Mouse (Mus musculus) CH12.LX (cell line): Measurements from ENCODE around the gene Actr2. TPM values are rescaled to one million over a fixed set of nuclear protein-coding genes. Genes with fewer than 3 reads are reported as not detected.

Experiments used
- DNase-seq: peaks from one replicate; pipeline ENCODE4 v3.0.0-alpha.2; 2013; ENCODE audit errors: extremely low read depth
- H3K27ac ChIP-seq: 2 replicates; pipeline ENCODE4 v1.5.1; 2012; ENCODE audit warnings: low read depth, mild to moderate bottlenecking, control low read depth, moderate library complexity; ENCODE audit not compliant: insufficient read depth
- H3K27me3 ChIP-seq: replicated peaks from 2 replicates; pipeline ENCODE3; 2012; ENCODE audit warnings: inconsistent platforms
- H3K36me3 ChIP-seq, 2 experiments: replicated peaks in 1 of 2; 2 replicates each; pipeline versions ENCODE3 to v1.6.1; 2012; ENCODE audit warnings: inconsistent platforms in 1 of 2, low read length in 1 of 2, mild to moderate bottlenecking in 1 of 2, mixed read lengths in 1 of 2, moderate library complexity in 1 of 2; ENCODE audit not compliant: control insufficient read depth in 1 of 2, insufficient read depth in 1 of 2
- H3K4me1 ChIP-seq, 2 experiments: 2 replicates each; pipeline ENCODE4 v1.6.1; 2012; ENCODE audit warnings: inconsistent platforms in 1 of 2, moderate library complexity in 1 of 2; ENCODE audit not compliant: insufficient read depth in 2 of 2, control insufficient read depth in 1 of 2
- H3K4me2 ChIP-seq: 2 replicates; pipeline ENCODE4 v1.6.1; 2012; ENCODE audit warnings: low read depth, mild to moderate bottlenecking, control low read depth; ENCODE audit not compliant: poor library complexity, insufficient read depth, severe bottlenecking
- H3K4me3 ChIP-seq, 3 experiments: fragments of 150-350 bp in 1 of 3; sonication (generic) in 1 of 3; replicated peaks in 1 of 3; 2 replicates each; pipeline versions ENCODE3 to v1.5.1; 2011 to 2012; ENCODE audit warnings: low read depth in 2 of 3, low read length in 2 of 3, mild to moderate bottlenecking in 2 of 3, moderate library complexity in 2 of 3, control low read depth in 1 of 3, improper control_type of control experiment in 1 of 3, inconsistent platforms in 1 of 3, mixed read lengths in 1 of 3; ENCODE audit not compliant: poor library complexity in 1 of 3
- H3K79me2 ChIP-seq: replicated peaks from 2 replicates; pipeline ENCODE4 v1.6.1; 2012; ENCODE audit warnings: mild to moderate bottlenecking, moderate library complexity; ENCODE audit not compliant: control insufficient read depth, poor library complexity, insufficient read depth, severe bottlenecking; ENCODE audit errors: extremely low read depth
- H3K9ac ChIP-seq: 2 replicates; pipeline ENCODE4 v1.6.1; 2012; ENCODE audit warnings: low read depth, mild to moderate bottlenecking, control low read depth, moderate library complexity; ENCODE audit not compliant: insufficient read depth
- H3K9me3 ChIP-seq: replicated peaks from 2 replicates; pipeline ENCODE3; 2012; ENCODE audit warnings: low read length, inconsistent platforms, mixed read lengths
- CHD2 ChIP-seq: IDR thresholded peaks from 2 replicates; pipeline ENCODE4 v1.6.1; 2011; ENCODE audit warnings: low read length, improper control_type of control experiment
- CTCF ChIP-seq, 2 experiments: IDR thresholded peaks in 1 of 2; conservative IDR thresholded peaks in 1 of 2; 2 replicates each; pipeline ENCODE4 v1.5.1; 2011 to 2012; ENCODE audit warnings: low read depth in 2 of 2, low read length in 2 of 2, improper control_type of control experiment in 1 of 2, inconsistent platforms in 1 of 2, mild to moderate bottlenecking in 1 of 2, moderate library complexity in 1 of 2
- GABPA ChIP-seq: IDR thresholded peaks from 2 replicates; pipeline ENCODE4 v1.6.1; 2012; ENCODE audit warnings: low read depth, low read length, improper control_type of control experiment, inconsistent platforms; ENCODE audit not compliant: insufficient replicate concordance
- MAX ChIP-seq: IDR thresholded peaks from 2 replicates; pipeline ENCODE4 v1.6.1; 2011; ENCODE audit warnings: low read length, improper control_type of control experiment
- MEF2A ChIP-seq: IDR thresholded peaks from 2 replicates; pipeline ENCODE4 v1.6.1; 2014; ENCODE audit warnings: low read depth, mild to moderate bottlenecking, inconsistent platforms, low read length, improper control_type of control experiment, borderline replicate concordance
- MXI1 ChIP-seq: IDR thresholded peaks from 2 replicates; pipeline ENCODE4 v1.6.1; 2011; ENCODE audit warnings: mild to moderate bottlenecking, low read depth, low read length, improper control_type of control experiment
- POLR2AphosphoS2 ChIP-seq: IDR thresholded peaks from 2 replicates; pipeline ENCODE4 v1.6.1; 2011; ENCODE audit warnings: low read depth, low read length, improper control_type of control experiment
- RAD21 ChIP-seq: IDR thresholded peaks from 2 replicates; pipeline ENCODE4 v1.6.1; 2011; ENCODE audit warnings: low read depth, mild to moderate bottlenecking, low read length, improper control_type of control experiment, moderate library complexity
- SMC3 ChIP-seq: IDR thresholded peaks from 2 replicates; pipeline ENCODE4 v1.6.1; 2011; ENCODE audit warnings: low read depth, low read length, improper control_type of control experiment
- TCF12 ChIP-seq: IDR thresholded peaks from 2 replicates; pipeline ENCODE4 v1.6.1; 2014; ENCODE audit warnings: low read depth, mild to moderate bottlenecking, inconsistent platforms, low read length, improper control_type of control experiment
- ZC3H11A ChIP-seq: IDR thresholded peaks from 2 replicates; pipeline ENCODE4 v1.6.1; 2012; ENCODE audit warnings: low read depth, mild to moderate bottlenecking, inconsistent platforms, low read length, improper control_type of control experiment
- dilution Hi-C: fragments of 300-500 bp; cut with MboI; formaldehyde crosslinking; loops from 2 replicates; pipeline ENCODE4 v1.14.3; 2020; ENCODE audit warnings: low sequenced_read_pairs; ENCODE audit not compliant: extremely low pct_unique_long_range_greater_than_20kb, extremely low pct_ligation_motif_present
- in situ Hi-C: fragments of 300-500 bp; cut with MboI; formaldehyde crosslinking; loops from 3 replicates; pipeline ENCODE4 v1.14.3; 2019; ENCODE audit warnings: low sequenced_read_pairs, low pct_ligation_motif_present, low pct_unique_long_range_greater_than_20kb, mixed read lengths
- polyA plus RNA-seq: library from polyadenylated mRNA; unstranded; fragments of >175 nt; gene quantifications from 2 replicates; pipeline ENCODE4 v1.2.1, GENCODE M21; 2012; ENCODE audit warnings: low read depth; ENCODE audit not compliant: insufficient read length
- total RNA-seq, 2 experiments: library from RNA; depleted of rRNA; stranded (reverse); fragments of 300-350 nt in 1 of 2; fragments of >200 nt in 1 of 2; gene quantifications; 2 replicates each; pipeline ENCODE4 v1.2.3; 2012 to 2014

The Actr2 gene
- total and polyA plus RNA-seq, 3 experiments, result 141 to 327 (median 189) TPM

DNA sequence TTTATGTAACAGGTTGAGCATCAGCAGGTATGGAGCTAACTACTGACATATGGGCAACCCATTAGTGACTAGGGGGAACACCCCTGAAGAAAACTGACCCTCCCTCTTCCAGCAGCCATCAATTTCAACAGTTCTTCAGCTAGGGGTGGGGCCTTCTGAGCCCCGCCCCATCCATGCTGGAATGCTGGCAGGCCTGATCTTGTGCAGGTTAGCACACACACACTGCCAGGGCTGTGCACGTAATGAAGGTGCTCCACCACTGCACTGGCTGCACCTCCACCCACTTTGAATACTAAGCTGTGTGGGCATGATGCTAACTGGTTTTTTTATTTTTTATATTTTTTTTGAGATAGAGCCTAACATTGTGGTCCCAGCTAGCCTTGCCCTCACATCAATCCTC lies 55.3 kb downstream of the Actr2 start:
- TF ChIP-seq GABPA (no peak), TCF12 (no peak), ZC3H11A (no peak), MEF2A (no peak)
- no peak overlapping the region for H3K27ac ChIP-seq
- in situ Hi-C loops (no loop called here), dilution Hi-C loops (no loop called here)
- H3K27me3 ChIP-seq, result no peaks in the 10 kb centered on the region
- H3K4me1 ChIP-seq, result peaks cover 0 to 12% of the 10 kb centered on the region in 2 experiments; a peak in 2 of 4 replicates
- H3K79me2 ChIP-seq, result no peaks in the 10 kb centered on the region
- peaks cover 49 to 67% of the 10 kb centered on the region in 2 experiments for H3K36me3 ChIP-seq
- H3K9ac ChIP-seq, result no peak overlapping the region
- no peak for DNase-seq
- no peak overlapping the region for H3K4me3 ChIP-seq
- H3K9me3 ChIP-seq, result no peaks in the 10 kb centered on the region
- H3K4me2 ChIP-seq, result no peak overlapping the region

DNA sequence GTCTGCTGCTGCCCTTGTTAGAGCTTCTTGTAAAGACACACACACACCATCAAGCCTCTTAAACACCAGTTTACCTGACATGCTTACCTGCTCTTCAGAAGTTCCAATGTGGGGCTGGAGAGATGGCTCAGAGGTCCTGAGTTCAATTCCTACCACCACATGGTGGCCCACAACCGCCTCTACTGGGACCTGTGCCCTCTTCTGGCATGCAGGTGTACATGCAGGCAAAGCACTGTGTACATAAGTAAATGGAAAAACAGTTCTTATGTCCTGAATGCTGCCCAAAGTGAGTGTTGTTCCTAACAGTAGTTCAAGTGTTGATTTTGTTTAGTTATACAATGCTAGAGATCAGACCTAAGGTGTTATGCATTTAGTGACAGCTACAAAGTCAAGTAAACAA lies 56.5 kb downstream of the Actr2 start:
- H3K9me3 ChIP-seq, result no peaks in the 10 kb centered on the region
- no peak for DNase-seq
- H3K27ac ChIP-seq, result no peak overlapping the region
- TF ChIP-seq SMC3 (peak; percentile 46), POLR2AphosphoS2 (peak; percentile 31; the same call in 1 of the 2 replicates), MXI1 (no peak), MAX (0 out of 2 replicates have a peak, but pooled peaks have one; percentile 23), CTCF (conservative IDR thresholded peaks at IDR 0.05 in 1 of 2, IDR thresholded peaks at IDR 0.05 in 1 of 2; ENCODE audit: low read depth in 2 of 2, low read length in 2 of 2) (peak; percentile 10 to 45; a peak in 2 of 4 replicates)
- no peaks in the 10 kb centered on the region for H3K79me2 ChIP-seq
- in situ Hi-C loops, result no loop called here
- H3K36me3 ChIP-seq, result peaks cover 44 to 61% of the 10 kb centered on the region in 2 experiments
- peaks cover 0 to 19% of the 10 kb centered on the region in 2 experiments; a peak in 2 of 4 replicates for H3K4me1 ChIP-seq
- dilution Hi-C loops, result no loop called here
- no peak overlapping the region for H3K4me3 ChIP-seq
- no peak overlapping the region for H3K9ac ChIP-seq
- no peak overlapping the region for H3K4me2 ChIP-seq
- no peaks in the 10 kb centered on the region for H3K27me3 ChIP-seq

DNA sequence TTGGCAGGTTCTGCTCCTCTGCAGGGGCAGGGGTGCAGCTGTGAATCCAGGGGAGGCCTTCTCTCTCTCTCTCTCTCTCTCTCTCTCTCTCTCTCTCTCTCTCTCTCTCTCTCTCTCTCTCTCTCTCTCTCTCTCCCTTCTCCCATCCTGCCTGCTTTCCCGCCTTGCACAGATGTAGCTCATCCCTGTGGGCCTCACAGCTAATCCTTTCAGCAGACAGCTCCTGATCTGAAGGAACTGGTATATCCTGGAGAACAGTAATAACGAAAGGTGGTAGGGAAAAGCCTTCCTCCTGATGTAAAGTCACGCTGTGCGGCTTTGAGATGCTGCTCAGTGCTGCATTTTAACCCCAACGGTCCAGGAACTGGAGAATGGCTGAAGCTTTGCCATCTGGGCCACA lies 58.1 kb downstream of the Actr2 start:
- dilution Hi-C loops, result no loop called here
- H3K4me1 ChIP-seq, result peaks cover 0 to 19% of the 10 kb centered on the region in 2 experiments; a peak in 2 of 4 replicates

More for the DNA sequence above, 58.1 kb downstream of the Actr2 start:
- peaks cover 33 to 47% of the 10 kb centered on the region in 2 experiments for H3K36me3 ChIP-seq
- no peak overlapping the region for H3K9ac ChIP-seq
- in situ Hi-C loops, result no loop called here
- no peaks in the 10 kb centered on the region for H3K9me3 ChIP-seq
- no peaks in the 10 kb centered on the region for H3K27me3 ChIP-seq
- TF ChIP-seq MAX, result no peak
- TF ChIP-seq CHD2, result no peak
- TF ChIP-seq RAD21, result no peak
- no peak for TF ChIP-seq MXI1
- H3K79me2 ChIP-seq, result no peaks in the 10 kb centered on the region
- no peak overlapping the region for H3K4me2 ChIP-seq
- no peak overlapping the region for H3K27ac ChIP-seq
- no peak for DNase-seq
- H3K4me3 ChIP-seq, result no peak overlapping the region
